Mouse (Mus musculus): ENCODE measurements at regions not wholly inside any gene's neighbourhood (a gene's known extent, or its start where the extent isn't known, plus 50 kb on each side); places are given as distances from the start of the nearest gene placed in this dataset.

DNA sequence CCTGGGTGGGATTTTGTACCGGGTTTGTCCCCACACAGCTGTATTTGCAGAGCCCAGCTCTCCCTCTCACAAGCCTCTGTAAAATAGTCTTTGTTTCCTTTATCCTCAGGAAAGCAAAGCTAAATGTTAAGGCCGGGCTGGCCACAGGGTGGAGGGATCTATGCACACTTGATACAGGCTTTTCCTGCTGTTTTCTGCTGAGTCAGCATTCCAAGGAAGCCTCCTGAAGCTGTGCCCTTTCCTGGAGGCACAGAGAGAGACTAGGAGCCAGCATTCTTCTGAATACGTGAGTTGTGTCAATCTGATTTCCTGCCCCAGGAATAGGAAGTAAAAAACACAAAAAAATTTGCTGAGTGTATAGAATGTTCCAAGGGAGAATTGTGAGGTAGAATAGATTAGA is 322.2 kb downstream of the Tshz3 start:
- Histone ChIP-seq H3K4me2 (ENCODE audit: low read length) (no peak overlapping the region), H3K27me3 (ENCODE audit: control insufficient read depth, insufficient read depth, low read length) (no peaks in the 10 kb centered on the region), H3K9ac (ENCODE audit: low read length) (no peak overlapping the region), H3K4me1 (ENCODE audit: control insufficient read depth in 2 of 2, insufficient read depth in 2 of 2, low read length in 2 of 2) (no peaks in the 10 kb centered on the region), H3K36me3 (ENCODE audit: control insufficient read depth, insufficient read depth, low read length) (no peaks in the 10 kb centered on the region), H3K27ac (replicated peaks in 1 of 2; ENCODE audit: control insufficient read depth in 1 of 2, insufficient read depth in 1 of 2, low read depth in 2 of 2, low read length in 2 of 2) (no peak overlapping the region), H3K4me3 (ENCODE audit: control insufficient read depth in 1 of 2, insufficient read depth in 1 of 2, low read depth in 1 of 2, low read length in 2 of 2) (no peak overlapping the region), H3K9me3 (ENCODE audit: control insufficient read depth, low read length) (no peaks in the 10 kb centered on the region)
- no peak for ATAC-seq (ENCODE audit: insufficient number of reproducible peaks, insufficient read depth, low FRiP score, low read depth)
- 51% methylated on average over 3 of the region's 3 CpGs for WGBS

GRCm38 (mm10) chr7:37024501-37025025 is 326.6 kb downstream of the Tshz3 start:
- H3K9ac ChIP-seq (ENCODE audit: low read length) = no peak overlapping the region
- no peak overlapping the region for H3K27ac ChIP-seq (replicated peaks in 1 of 2; ENCODE audit: control insufficient read depth in 1 of 2, insufficient read depth in 1 of 2, low read depth in 2 of 2, low read length in 2 of 2)
- H3K9me3 ChIP-seq (ENCODE audit: control insufficient read depth, low read length) = 0 out of 2 replicates have a peak, but pooled peaks cover 6% of the 10 kb centered on the region
- no peaks in the 10 kb centered on the region for H3K27me3 ChIP-seq (ENCODE audit: control insufficient read depth, insufficient read depth, low read length)
- H3K4me3 ChIP-seq (ENCODE audit: control insufficient read depth in 1 of 2, insufficient read depth in 1 of 2, low read depth in 1 of 2, low read length in 2 of 2) = no peak overlapping the region
- H3K36me3 ChIP-seq (ENCODE audit: control insufficient read depth, insufficient read depth, low read length) = no peaks in the 10 kb centered on the region
- WGBS = 87% methylated on average over 7 of the region's 7 CpGs
- ATAC-seq (ENCODE audit: insufficient number of reproducible peaks, insufficient read depth, low FRiP score, low read depth) = no peak
- no peak overlapping the region for H3K4me2 ChIP-seq (ENCODE audit: low read length)
- no peaks in the 10 kb centered on the region for H3K4me1 ChIP-seq (ENCODE audit: control insufficient read depth in 2 of 2, insufficient read depth in 2 of 2, low read length in 2 of 2)

GRCm38 (mm10) chr7:37064582-37065458 is 366.9 kb downstream of the Tshz3 start:
- no peak overlapping the region for H3K27ac ChIP-seq (replicated peaks in 1 of 2; ENCODE audit: control insufficient read depth in 1 of 2, insufficient read depth in 1 of 2, low read depth in 2 of 2, low read length in 2 of 2)
- no peaks in the 10 kb centered on the region for H3K27me3 ChIP-seq (ENCODE audit: control insufficient read depth, insufficient read depth, low read length)
- no peak overlapping the region for H3K4me3 ChIP-seq (ENCODE audit: control insufficient read depth in 1 of 2, insufficient read depth in 1 of 2, low read depth in 1 of 2, low read length in 2 of 2)
- H3K4me2 ChIP-seq (ENCODE audit: low read length) = no peak overlapping the region
- no peaks in the 10 kb centered on the region for H3K36me3 ChIP-seq (ENCODE audit: control insufficient read depth, insufficient read depth, low read length)
- H3K9ac ChIP-seq (ENCODE audit: low read length) = no peak overlapping the region
- H3K9me3 ChIP-seq (ENCODE audit: control insufficient read depth, low read length) = peaks cover 7% of the 10 kb centered on the region; the same call in 1 of the 2 replicates
- 63% methylated on average over 8 of the region's 8 CpGs for WGBS
- no peak for ATAC-seq (ENCODE audit: insufficient number of reproducible peaks, insufficient read depth, low FRiP score, low read depth)
- H3K4me1 ChIP-seq (ENCODE audit: control insufficient read depth in 2 of 2, insufficient read depth in 2 of 2, low read length in 2 of 2) = no peaks in the 10 kb centered on the region

GRCm38 (mm10) chr7:37077698-37078097 is 379.8 kb downstream of the Tshz3 start:
- Histone ChIP-seq H3K9me3 (ENCODE audit: control insufficient read depth, low read length) (no peaks in the 10 kb centered on the region), H3K9ac (ENCODE audit: low read length) (no peak overlapping the region), H3K4me2 (ENCODE audit: low read length) (no peak overlapping the region), H3K4me3 (ENCODE audit: control insufficient read depth in 1 of 2, insufficient read depth in 1 of 2, low read depth in 1 of 2, low read length in 2 of 2) (no peak overlapping the region), H3K4me1 (ENCODE audit: control insufficient read depth in 2 of 2, insufficient read depth in 2 of 2, low read length in 2 of 2) (no peaks in the 10 kb centered on the region), H3K27me3 (ENCODE audit: control insufficient read depth, insufficient read depth, low read length) (no peaks in the 10 kb centered on the region), H3K27ac (replicated peaks in 1 of 2; ENCODE audit: control insufficient read depth in 1 of 2, insufficient read depth in 1 of 2, low read depth in 2 of 2, low read length in 2 of 2) (no peak overlapping the region), H3K36me3 (ENCODE audit: control insufficient read depth, insufficient read depth, low read length) (no peaks in the 10 kb centered on the region)
- no peak for ATAC-seq (ENCODE audit: insufficient number of reproducible peaks, insufficient read depth, low FRiP score, low read depth)
- 57% methylated on average over 6 of the region's 6 CpGs for whole genome bisulfite sequencing

DNA sequence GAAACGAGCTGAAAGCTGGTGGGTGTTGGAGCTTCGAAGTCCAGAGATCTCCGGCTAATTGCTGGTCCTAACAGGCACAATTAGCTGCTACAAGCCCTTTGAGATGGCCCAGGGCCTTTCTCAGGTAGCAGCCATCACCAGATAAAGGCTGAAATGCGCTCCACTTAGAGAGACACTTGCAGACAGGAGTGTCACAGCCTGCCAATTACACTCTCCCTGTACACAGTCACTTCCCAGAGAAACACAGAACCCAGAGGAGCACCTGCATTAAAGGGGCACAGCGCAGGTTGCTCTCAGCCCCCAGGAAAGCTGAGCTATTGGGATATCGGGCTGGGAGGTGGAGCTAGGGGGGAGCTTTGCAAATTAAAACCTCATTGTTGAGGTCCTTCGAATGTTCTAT is 380.2 kb downstream of the Tshz3 start:
- Histone ChIP-seq H3K27ac (replicated peaks in 1 of 2; ENCODE audit: control insufficient read depth in 1 of 2, insufficient read depth in 1 of 2, low read depth in 2 of 2, low read length in 2 of 2) (no peak overlapping the region), H3K9ac (ENCODE audit: low read length) (no peak overlapping the region), H3K36me3 (ENCODE audit: control insufficient read depth, insufficient read depth, low read length) (no peaks in the 10 kb centered on the region), H3K9me3 (ENCODE audit: control insufficient read depth, low read length) (no peaks in the 10 kb centered on the region), H3K4me3 (ENCODE audit: control insufficient read depth in 1 of 2, insufficient read depth in 1 of 2, low read depth in 1 of 2, low read length in 2 of 2) (no peak overlapping the region), H3K4me1 (ENCODE audit: control insufficient read depth in 2 of 2, insufficient read depth in 2 of 2, low read length in 2 of 2) (no peaks in the 10 kb centered on the region), H3K4me2 (ENCODE audit: low read length) (no peak overlapping the region), H3K27me3 (ENCODE audit: control insufficient read depth, insufficient read depth, low read length) (no peaks in the 10 kb centered on the region)
- 50% methylated on average over 7 of the region's 7 CpGs for WGBS
- ATAC-seq (ENCODE audit: insufficient number of reproducible peaks, insufficient read depth, low FRiP score, low read depth) = no peak

- no peaks in the 10 kb centered on the region for H3K9me3 ChIP-seq (ENCODE audit: control insufficient read depth, low read length)
- no peak for ATAC-seq (ENCODE audit: insufficient number of reproducible peaks, insufficient read depth, low FRiP score, low read depth)
- WGBS = 65% methylated on average over 3 of the region's 3 CpGs
These were observed 391.8 kb downstream of the Tshz3 start for GRCm38 (mm10) chr7:37089726-37090125.

GRCm38 (mm10) chr7:37092572-37092971 is 394.7 kb downstream of the Tshz3 start:
- H3K36me3 ChIP-seq (ENCODE audit: control insufficient read depth, insufficient read depth, low read length) = no peaks in the 10 kb centered on the region
- H3K4me3 ChIP-seq (ENCODE audit: control insufficient read depth in 1 of 2, insufficient read depth in 1 of 2, low read depth in 1 of 2, low read length in 2 of 2) = no peak overlapping the region
- no peaks in the 10 kb centered on the region for H3K9me3 ChIP-seq (ENCODE audit: control insufficient read depth, low read length)
- no peak overlapping the region for H3K27ac ChIP-seq (replicated peaks in 1 of 2; ENCODE audit: control insufficient read depth in 1 of 2, insufficient read depth in 1 of 2, low read depth in 2 of 2, low read length in 2 of 2)
- 17% methylated on average over 6 of the region's 6 CpGs for WGBS
- ATAC-seq (ENCODE audit: insufficient number of reproducible peaks, insufficient read depth, low FRiP score, low read depth) = no peak
- 0 out of 4 replicates have a peak, but pooled peaks cover 0 to 2% of the 10 kb centered on the region in 2 experiments for H3K4me1 ChIP-seq (ENCODE audit: control insufficient read depth in 2 of 2, insufficient read depth in 2 of 2, low read length in 2 of 2)
- no peak overlapping the region for H3K9ac ChIP-seq (ENCODE audit: low read length)
- no peaks in the 10 kb centered on the region; the same call in 1 of the 2 replicates for H3K27me3 ChIP-seq (ENCODE audit: control insufficient read depth, insufficient read depth, low read length)
- H3K4me2 ChIP-seq (ENCODE audit: low read length) = no peak overlapping the region

More at GRCm38 (mm10) chr7:37089726-37090125, 391.8 kb downstream of the Tshz3 start:
- Histone ChIP-seq H3K36me3 (ENCODE audit: control insufficient read depth, insufficient read depth, low read length) (no peaks in the 10 kb centered on the region), H3K27me3 (ENCODE audit: control insufficient read depth, insufficient read depth, low read length) (no peaks in the 10 kb centered on the region; the same call in 1 of the 2 replicates), H3K27ac (replicated peaks in 1 of 2; ENCODE audit: control insufficient read depth in 1 of 2, insufficient read depth in 1 of 2, low read depth in 2 of 2, low read length in 2 of 2) (no peak overlapping the region), H3K4me2 (ENCODE audit: low read length) (no peak overlapping the region), H3K4me3 (ENCODE audit: control insufficient read depth in 1 of 2, insufficient read depth in 1 of 2, low read depth in 1 of 2, low read length in 2 of 2) (no peak overlapping the region), H3K4me1 (ENCODE audit: control insufficient read depth in 2 of 2, insufficient read depth in 2 of 2, low read length in 2 of 2) (0 out of 4 replicates have a peak, but pooled peaks cover 0 to 2% of the 10 kb centered on the region in 2 experiments), H3K9ac (ENCODE audit: low read length) (no peak overlapping the region)
